Mouse (Mus musculus) midbrain, embryonic 12.5 days (tissue): ENCODE data around the gene Xbp1. TPM values are rescaled to one million over a fixed set of nuclear protein-coding genes. Genes with fewer than 3 reads are reported as not detected.
"Not testable (repeated sequence)": the region's sequence is repeated elsewhere in the genome, so short reads cannot be mapped to it uniquely, and the experiment has no call there.

Experiments
- ATAC-seq: fragments of 200-750 bp; cut with Nextera tagmentation; 2 replicates; pipeline ENCODE4 v1.8.0; 2017; ENCODE audit warnings: low read depth, moderate TSS enrichment, moderate library complexity; ENCODE audit not compliant: low FRiP score
- H3K27ac ChIP-seq: fragments of 300-500 bp; sonication (generic); replicated peaks from 2 replicates; pipeline ENCODE4 v1.5.1; 2016; ENCODE audit warnings: mild to moderate bottlenecking
- H3K27me3 ChIP-seq: fragments of 300-500 bp; sonication (generic); 2 replicates; pipeline ENCODE4 v1.6.1; 2016; ENCODE audit warnings: mild to moderate bottlenecking
- H3K36me3 ChIP-seq: fragments of 300-500 bp; sonication (generic); 2 replicates; pipeline ENCODE4 v1.6.1; 2016
- H3K4me1 ChIP-seq: fragments of 300-500 bp; sonication (generic); 2 replicates; pipeline ENCODE4 v1.6.1; 2016
- H3K4me2 ChIP-seq: fragments of 300-500 bp; sonication (generic); replicated peaks from 2 replicates; pipeline ENCODE4 v1.6.1; 2016; ENCODE audit warnings: mild to moderate bottlenecking, moderate library complexity
- H3K4me3 ChIP-seq: fragments of 300-500 bp; sonication (generic); 2 replicates; pipeline ENCODE4 v1.5.1; 2016; ENCODE audit warnings: mild to moderate bottlenecking
- H3K9ac ChIP-seq: fragments of 300-500 bp; sonication (generic); replicated peaks from 2 replicates; pipeline ENCODE4 v1.6.1; 2016; ENCODE audit warnings: mild to moderate bottlenecking, moderate library complexity
- H3K9me3 ChIP-seq: fragments of 300-500 bp; sonication (generic); 2 replicates; pipeline ENCODE4 v1.6.1; 2016; ENCODE audit warnings: mild to moderate bottlenecking
- WGBS: fragments of 180-500 bp; shearing (Covaris S2); methylation state at CpG from one replicate; pipeline ENCODE4 v1.1.7; 2016; 5-methylcytosine and 5-hydroxymethylcytosine counted together
- polyA plus RNA-seq: library from polyadenylated mRNA; unstranded; fragments of >200 nt; fragmentation: Nextera tagmentation; extraction: Ambion mirVana; gene quantifications from 2 replicates; pipeline ENCODE4 v1.2.1, GENCODE M21; 2016

Xbp1 gene
- polyA plus RNA-seq, 1 experiment from 2014 or later: 113 TPM

DNA sequence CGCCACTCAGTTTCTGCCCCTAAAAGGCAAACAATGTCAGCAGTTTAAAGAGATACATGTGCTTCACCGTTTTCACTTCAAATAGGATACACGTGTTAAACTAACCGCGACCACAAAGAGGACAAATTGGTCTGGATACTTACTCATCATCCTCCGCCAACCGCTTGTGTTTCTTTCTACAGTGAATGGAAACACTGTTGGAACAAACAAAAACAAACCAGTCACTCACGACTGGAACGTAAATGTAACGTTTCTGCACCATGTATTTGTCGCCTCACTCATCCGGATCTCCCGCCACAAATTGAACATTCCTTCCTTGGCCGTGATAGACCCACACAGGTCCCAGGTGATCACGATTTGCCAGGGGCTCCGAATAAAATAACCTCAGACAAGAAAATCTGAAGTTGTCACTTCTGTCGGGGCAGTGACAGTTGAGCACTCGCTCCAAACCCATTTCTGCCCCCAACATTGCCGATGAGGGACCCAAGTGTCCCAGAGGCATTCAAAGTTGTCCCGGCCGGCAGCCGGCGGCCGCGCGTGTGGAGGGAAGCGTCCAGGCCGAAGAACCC, 20.9 kb downstream of the Xbp1 start:
- H3K9me3 ChIP-seq: no peaks in the 10 kb centered on the region
- peaks cover 15% of the 10 kb centered on the region; the same call in 1 of the 2 replicates for H3K36me3 ChIP-seq
- H3K27me3 ChIP-seq: 0 out of 2 replicates have a peak, but pooled peaks cover 2% of the 10 kb centered on the region
- H3K4me1 ChIP-seq: peaks cover 14% of the 10 kb centered on the region
- peak overlapping the region; percentile 55 for H3K27ac ChIP-seq
- peak overlapping the region; percentile 81 for H3K4me3 ChIP-seq
- H3K9ac ChIP-seq: peak overlapping the region; percentile 76
- peak overlapping the region; percentile 83 for H3K4me2 ChIP-seq
- 5% methylated on average over 28 of the region's 28 CpGs for WGBS
- ATAC-seq: no peak

DNA sequence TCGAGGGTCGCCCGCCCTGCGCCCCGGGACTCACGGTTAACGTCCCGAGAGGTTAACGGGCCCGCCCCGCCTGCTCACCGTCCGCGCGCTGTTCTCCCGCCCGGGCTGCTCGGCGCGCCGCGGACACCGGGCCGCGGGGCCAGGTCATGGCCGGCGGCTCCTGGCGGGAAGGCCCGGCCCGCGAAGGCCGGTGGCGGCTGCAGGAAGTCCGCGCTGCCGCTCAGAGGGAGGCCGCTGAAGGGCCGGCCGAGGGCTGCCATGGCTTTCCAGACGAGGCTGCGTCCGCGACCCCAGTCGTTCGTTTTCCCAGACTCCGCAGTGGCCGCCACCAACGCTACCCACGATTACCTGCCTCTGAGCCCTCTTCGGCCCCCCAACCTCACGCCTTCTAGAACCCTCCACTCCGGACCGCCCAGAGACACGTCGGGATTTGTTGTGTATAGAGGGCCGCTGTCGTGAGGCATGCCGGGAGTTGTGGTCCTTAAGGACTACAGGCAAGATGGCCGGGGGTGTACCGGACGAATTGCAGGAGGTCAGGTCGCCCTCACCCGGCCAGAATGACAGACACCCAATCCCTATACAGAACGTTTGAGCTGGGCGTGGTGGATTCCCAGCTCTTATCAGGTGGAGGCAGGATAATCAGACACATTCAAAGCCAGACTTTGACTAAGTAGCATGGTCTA, 21.5 kb downstream of the Xbp1 start, which contains the start of gene Ccdc117:
Ccdc117 (minus strand) TSS at position 389 of the 683 bp plus-strand sequence.
- ATAC-seq: peak; percentile 98
- Histone ChIP-seq H3K9me3 (no peaks in the 10 kb centered on the region), H3K36me3 (peaks cover 12% of the 10 kb centered on the region; the same call in 1 of the 2 replicates), H3K27ac (peak within 1 kb of the TSS; percentile 55), H3K27me3 (0 out of 2 replicates have a peak, but pooled peaks cover 3% of the 10 kb centered on the region), H3K4me2 (peak within 1 kb of the TSS; percentile 83), H3K4me1 (peaks cover 14% of the 10 kb centered on the region), H3K9ac (peak within 1 kb of the TSS; percentile 76), H3K4me3 (peak within 1 kb of the TSS; percentile 81)
- WGBS: under 1% methylated on average over 65 of the region's 65 CpGs

DNA sequence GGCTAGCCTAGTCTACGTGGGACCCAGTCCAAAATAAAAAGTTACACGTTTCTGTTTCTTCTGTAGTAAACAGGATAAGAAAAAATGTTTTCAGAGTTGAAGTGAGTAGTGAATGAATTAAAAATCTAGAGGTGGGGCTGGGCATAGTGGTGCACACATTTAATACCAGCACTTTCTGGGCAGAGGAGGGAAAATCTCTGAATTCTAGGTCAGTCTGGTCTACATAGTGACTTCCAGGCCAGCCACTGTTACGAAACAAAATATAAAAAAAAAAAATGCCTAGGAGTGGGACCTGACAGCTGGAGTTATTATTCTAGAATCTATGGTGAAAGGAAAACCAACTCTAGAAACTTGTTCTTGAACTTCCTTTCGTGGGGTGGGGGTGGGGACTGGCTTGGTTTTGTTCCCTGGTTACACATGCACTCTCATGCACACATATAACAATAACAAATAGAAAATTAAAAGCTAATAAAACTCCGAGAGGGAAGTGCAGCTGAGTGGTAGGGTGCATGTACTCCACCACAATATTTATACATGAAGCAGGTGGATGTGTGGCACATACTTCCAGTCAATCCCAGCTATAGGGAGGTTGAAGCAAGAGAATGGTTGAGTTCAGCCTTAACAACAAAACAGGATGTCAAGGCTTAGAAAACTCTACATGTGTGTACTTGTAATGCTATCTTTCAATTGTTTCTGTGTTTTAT, 22.2 kb downstream of the Xbp1 start:
- 55% methylated on average over 5 of the region's 5 CpGs for WGBS
- peaks cover 14% of the 10 kb centered on the region for H3K4me1 ChIP-seq
- ATAC-seq: peak; percentile 21; the same call in 1 of the 2 replicates
- peaks cover 12% of the 10 kb centered on the region; the same call in 1 of the 2 replicates for H3K36me3 ChIP-seq
- no peak overlapping the region for H3K9ac ChIP-seq
- peak overlapping the region; percentile 81 for H3K4me3 ChIP-seq
- H3K27ac ChIP-seq: no peak overlapping the region
- peak overlapping the region; percentile 83 for H3K4me2 ChIP-seq
- H3K27me3 ChIP-seq: 0 out of 2 replicates have a peak, but pooled peaks cover 3% of the 10 kb centered on the region
- no peaks in the 10 kb centered on the region for H3K9me3 ChIP-seq

DNA sequence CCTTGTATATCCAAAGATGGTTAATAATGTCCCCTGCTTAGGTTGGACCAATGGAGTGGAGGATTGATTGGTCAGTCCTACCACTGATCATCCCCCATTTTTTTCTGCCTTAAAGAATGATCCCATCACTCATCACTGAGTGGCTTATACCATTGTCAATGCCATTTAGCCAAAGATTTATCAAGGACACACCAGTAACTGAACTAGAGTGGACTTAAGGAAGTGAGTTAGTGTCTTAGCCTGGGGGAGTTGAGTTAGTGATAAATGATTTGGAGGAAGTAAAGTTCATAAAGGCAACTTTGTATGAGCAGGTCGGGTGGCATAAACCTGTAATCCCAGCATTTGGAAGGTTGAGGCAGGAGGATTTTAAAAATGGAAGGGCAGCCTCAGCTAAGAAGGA, 22.8 kb downstream of the Xbp1 start:
- no peaks in the 10 kb centered on the region for H3K9me3 ChIP-seq
- H3K9ac ChIP-seq: no peak overlapping the region
- no peak for ATAC-seq
- no peak overlapping the region for H3K27ac ChIP-seq
- peaks cover 8% of the 10 kb centered on the region; the same call in 1 of the 2 replicates for H3K36me3 ChIP-seq
- H3K4me3 ChIP-seq: no peak overlapping the region
- 87% methylated on average over 1 of the region's 1 CpGs for WGBS
- no peak overlapping the region for H3K4me2 ChIP-seq
- peaks cover 14% of the 10 kb centered on the region for H3K4me1 ChIP-seq
- 0 out of 2 replicates have a peak, but pooled peaks cover 3% of the 10 kb centered on the region for H3K27me3 ChIP-seq

DNA sequence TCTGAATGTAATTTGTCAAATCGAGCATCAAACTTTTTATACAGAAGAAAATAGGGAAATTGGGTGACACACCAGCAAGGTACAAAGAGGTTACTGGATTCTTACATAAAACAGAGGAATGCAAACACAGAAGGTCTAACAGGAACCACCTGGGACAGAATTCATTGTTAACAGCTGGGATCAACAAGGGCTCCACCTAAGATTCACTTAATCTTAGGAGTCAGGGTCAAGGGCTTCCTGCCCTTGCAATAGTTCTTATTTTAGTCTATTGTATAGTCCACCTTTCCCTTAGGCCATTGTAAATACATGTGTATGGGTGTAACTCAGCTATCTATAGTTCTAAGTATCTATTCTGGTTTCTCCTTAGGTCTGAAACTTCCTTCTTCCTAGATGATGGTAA, 24.2 kb downstream of the Xbp1 start:
- H3K4me1 ChIP-seq, H3K27me3 ChIP-seq, ATAC-seq, H3K9me3 ChIP-seq, H3K4me2 ChIP-seq, H3K27ac ChIP-seq, H3K4me3 ChIP-seq, H3K9ac ChIP-seq, H3K36me3 ChIP-seq: not testable (repeated sequence)
- WGBS: 83% methylated on average over 1 of the region's 1 CpGs

DNA sequence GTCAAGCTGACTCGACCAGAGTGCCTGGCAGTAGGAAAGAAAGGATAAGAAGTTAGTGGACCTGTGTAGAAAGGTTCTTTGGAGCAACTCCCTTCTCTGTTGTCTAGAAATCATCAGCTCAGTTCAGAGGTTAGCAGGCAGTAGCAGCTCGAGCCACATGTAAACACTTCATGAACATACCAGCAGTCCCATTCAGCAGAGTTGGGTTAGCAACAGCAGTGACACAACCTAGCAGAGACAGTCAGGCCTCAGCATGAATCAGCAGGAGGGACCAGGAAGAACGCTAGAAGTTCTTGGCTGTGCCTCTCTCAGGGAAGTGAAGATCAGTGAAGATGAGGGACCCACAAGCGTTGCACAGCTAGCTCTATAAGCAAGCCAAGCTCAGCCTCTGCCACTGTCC, 25.0 kb downstream of the Xbp1 start:
- no peaks in the 10 kb centered on the region for H3K9me3 ChIP-seq
- no peak overlapping the region for H3K27ac ChIP-seq
- ATAC-seq: no peak
- 0 out of 2 replicates have a peak, but pooled peaks cover 3% of the 10 kb centered on the region for H3K27me3 ChIP-seq
- peaks cover 7% of the 10 kb centered on the region for H3K4me1 ChIP-seq
- H3K36me3 ChIP-seq: no peaks in the 10 kb centered on the region
- no peak overlapping the region for H3K9ac ChIP-seq
- no peak overlapping the region for H3K4me3 ChIP-seq
- 72% methylated on average over 4 of the region's 4 CpGs for WGBS
- H3K4me2 ChIP-seq: no peak overlapping the region

DNA sequence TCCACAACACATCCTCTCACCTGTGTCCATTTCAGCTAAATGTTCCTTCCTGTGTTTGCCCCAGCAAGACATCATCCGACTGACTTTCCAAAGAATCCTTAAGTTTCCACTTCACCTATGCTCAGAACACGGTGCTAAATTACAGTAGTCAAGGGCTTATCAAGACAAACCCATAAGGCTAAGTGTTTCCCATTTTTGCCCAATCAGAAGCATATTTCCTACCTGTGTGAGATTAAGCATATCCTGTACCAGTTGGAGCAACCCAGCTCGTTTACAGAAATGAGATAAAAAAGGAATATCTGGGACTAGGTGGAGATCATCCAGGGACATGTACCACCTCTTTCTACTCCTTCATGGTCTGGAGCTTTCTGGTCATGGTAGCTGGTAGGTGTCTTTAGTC, 26.2 kb downstream of the Xbp1 start:
- 0 out of 2 replicates have a peak, but pooled peaks cover 3% of the 10 kb centered on the region for H3K27me3 ChIP-seq
- ATAC-seq: no peak
- no peak overlapping the region for H3K4me2 ChIP-seq
- no peaks in the 10 kb centered on the region for H3K9me3 ChIP-seq
- H3K4me3 ChIP-seq: no peak overlapping the region
- H3K4me1 ChIP-seq: no peaks in the 10 kb centered on the region
- no peaks in the 10 kb centered on the region for H3K36me3 ChIP-seq
- H3K9ac ChIP-seq: no peak overlapping the region
- WGBS: 87% methylated on average over 3 of the region's 3 CpGs
- no peak overlapping the region for H3K27ac ChIP-seq

DNA sequence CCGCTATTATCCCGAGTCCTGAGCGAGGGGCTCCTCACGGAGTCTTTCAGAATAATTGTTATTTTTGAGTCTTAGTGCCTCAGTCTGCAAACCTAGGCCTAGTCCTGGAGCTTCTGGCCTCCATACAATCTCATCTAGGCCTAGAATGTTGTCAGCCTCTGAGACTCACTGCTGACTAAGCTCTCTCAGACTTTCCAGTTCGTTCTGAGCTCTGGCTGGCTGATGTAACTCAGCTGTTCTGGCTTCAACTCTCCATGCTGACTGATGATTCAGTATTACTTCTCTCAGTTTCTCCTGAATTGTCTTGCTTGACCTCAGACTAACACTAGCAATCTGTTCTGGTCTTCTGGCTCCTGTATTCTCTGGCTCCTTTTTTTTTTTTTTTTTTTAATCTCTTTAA, 31.0 kb downstream of the Xbp1 start:
- no peak overlapping the region for H3K9ac ChIP-seq
- no peaks in the 10 kb centered on the region for H3K36me3 ChIP-seq

DNA sequence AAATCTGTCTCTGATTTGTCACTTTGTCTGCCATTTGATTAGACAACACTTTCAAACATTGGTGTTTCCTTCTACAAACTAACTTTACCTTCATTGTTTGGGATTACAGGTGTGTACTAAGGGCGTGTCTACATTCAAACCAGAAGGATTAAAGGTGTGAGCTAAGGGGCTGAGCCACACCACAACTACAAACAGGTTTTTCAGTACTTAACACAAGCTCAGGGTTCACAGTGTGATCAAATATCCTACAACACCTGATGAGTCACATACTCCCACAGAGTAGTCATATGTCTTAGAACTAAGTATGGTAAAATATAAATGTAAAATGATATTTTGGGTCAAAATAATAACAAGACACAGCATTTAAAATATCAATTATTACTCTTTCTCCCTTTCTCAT, 31.5 kb downstream of the Xbp1 start:
- Histone ChIP-seq H3K27ac (no peak overlapping the region), H3K9me3 (no peaks in the 10 kb centered on the region), H3K4me3 (no peak overlapping the region), H3K9ac (no peak overlapping the region), H3K4me2 (no peak overlapping the region), H3K4me1 (no peaks in the 10 kb centered on the region), H3K36me3 (no peaks in the 10 kb centered on the region), H3K27me3 (no peaks in the 10 kb centered on the region)
- WGBS: 61% methylated on average over 1 of the region's 1 CpGs
- no peak for ATAC-seq

More for the DNA sequence above, 31.0 kb downstream of the Xbp1 start:
- ATAC-seq: no peak
- Histone ChIP-seq H3K27ac (no peak overlapping the region), H3K27me3 (no peaks in the 10 kb centered on the region), H3K9me3 (no peaks in the 10 kb centered on the region), H3K4me2 (no peak overlapping the region), H3K4me1 (no peaks in the 10 kb centered on the region), H3K4me3 (no peak overlapping the region)
- WGBS: 88% methylated on average over 5 of the region's 5 CpGs

DNA sequence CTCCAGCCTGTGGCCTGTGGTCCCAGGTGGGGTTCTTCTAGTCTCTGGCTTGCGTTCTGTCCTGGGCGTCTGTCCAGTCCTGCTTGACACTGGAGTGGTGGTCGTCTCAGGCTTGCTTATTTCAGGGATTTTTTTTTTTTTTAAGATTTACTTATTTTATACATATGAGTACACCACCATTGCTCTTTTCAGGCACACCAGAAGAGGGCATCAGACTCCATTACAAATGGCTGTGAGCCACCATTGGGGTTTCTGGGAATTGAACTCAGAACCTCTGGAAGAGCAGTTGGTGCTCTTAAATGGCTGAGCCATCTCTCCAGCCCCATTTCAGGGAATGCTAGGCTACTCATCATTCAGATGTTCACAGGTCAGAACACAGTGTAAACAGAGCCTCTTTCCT, 39.8 kb downstream of the Xbp1 start:
- H3K36me3 ChIP-seq: no peaks in the 10 kb centered on the region
- no peak overlapping the region for H3K27ac ChIP-seq
- 90% methylated on average over 3 of the region's 3 CpGs for WGBS
- H3K27me3 ChIP-seq: peaks cover 7% of the 10 kb centered on the region; the same call in 1 of the 2 replicates
- no peak overlapping the region for H3K4me2 ChIP-seq
- no peak overlapping the region for H3K4me3 ChIP-seq
- no peaks in the 10 kb centered on the region for H3K9me3 ChIP-seq
- peaks cover 5% of the 10 kb centered on the region for H3K4me1 ChIP-seq
- no peak for ATAC-seq
- H3K9ac ChIP-seq: no peak overlapping the region

DNA sequence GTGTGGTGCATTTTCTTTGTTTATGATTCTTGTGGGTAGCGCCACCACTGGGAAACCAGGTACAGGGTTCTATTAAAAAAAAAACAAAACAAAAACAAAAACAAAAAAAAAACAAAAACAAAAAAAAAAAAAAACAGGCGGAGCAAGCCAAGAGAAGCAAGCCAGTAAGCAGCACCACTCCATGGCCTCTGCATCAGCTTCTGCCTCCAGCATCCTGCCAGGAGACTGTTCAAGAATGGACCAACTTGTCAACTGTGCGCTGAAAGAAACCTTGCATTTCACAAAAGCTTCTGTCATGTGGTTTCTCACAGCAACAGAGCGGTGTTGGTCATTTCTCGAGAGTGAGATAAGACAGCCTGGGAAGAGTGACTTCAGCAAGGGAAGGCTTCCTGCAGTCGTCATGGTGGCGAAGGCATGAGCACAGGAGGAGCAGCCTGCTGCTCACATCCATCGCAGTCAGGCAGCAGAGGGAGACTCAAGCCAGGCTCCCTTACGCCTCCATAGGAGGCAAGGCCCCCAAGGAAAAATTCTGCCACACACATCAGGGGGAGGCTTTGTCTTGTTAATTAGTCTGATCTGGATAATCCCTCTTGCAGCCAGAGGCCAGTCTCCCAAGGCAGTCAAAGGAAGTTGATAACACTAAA, 42.3 kb downstream of the Xbp1 start:
- peak; percentile 83; the same call in 1 of the 2 replicates for ATAC-seq

More for the DNA sequence above, 42.3 kb downstream of the Xbp1 start:
- Histone ChIP-seq H3K4me2 (peak overlapping the region; percentile 22; the same call in 1 of the 2 replicates), H3K9ac (no peak overlapping the region), H3K27me3 (peaks cover 7% of the 10 kb centered on the region; the same call in 1 of the 2 replicates), H3K27ac (no peak overlapping the region), H3K36me3 (no peaks in the 10 kb centered on the region), H3K4me3 (no peak overlapping the region), H3K4me1 (peaks cover 5% of the 10 kb centered on the region), H3K9me3 (0 out of 2 replicates have a peak, but pooled peaks cover 2% of the 10 kb centered on the region)
- WGBS: 19% methylated on average over 9 of the region's 9 CpGs
